Mouse (Mus musculus) urinary bladder, postnatal 4 days (tissue): ENCODE results near the gene Myo3a.

Experiments
- DNase-seq, 2 experiments: peaks; one replicate each; pipeline ENCODE4 v3.0.0; 2021 to 2022; ENCODE audit warnings: low spot score in 2 of 2

The Myo3a gene

GRCm38 (mm10) chr2:22620978-22621827 is 393.9 kb downstream of the Myo3a start:
- no peak for DNase-seq

DNA sequence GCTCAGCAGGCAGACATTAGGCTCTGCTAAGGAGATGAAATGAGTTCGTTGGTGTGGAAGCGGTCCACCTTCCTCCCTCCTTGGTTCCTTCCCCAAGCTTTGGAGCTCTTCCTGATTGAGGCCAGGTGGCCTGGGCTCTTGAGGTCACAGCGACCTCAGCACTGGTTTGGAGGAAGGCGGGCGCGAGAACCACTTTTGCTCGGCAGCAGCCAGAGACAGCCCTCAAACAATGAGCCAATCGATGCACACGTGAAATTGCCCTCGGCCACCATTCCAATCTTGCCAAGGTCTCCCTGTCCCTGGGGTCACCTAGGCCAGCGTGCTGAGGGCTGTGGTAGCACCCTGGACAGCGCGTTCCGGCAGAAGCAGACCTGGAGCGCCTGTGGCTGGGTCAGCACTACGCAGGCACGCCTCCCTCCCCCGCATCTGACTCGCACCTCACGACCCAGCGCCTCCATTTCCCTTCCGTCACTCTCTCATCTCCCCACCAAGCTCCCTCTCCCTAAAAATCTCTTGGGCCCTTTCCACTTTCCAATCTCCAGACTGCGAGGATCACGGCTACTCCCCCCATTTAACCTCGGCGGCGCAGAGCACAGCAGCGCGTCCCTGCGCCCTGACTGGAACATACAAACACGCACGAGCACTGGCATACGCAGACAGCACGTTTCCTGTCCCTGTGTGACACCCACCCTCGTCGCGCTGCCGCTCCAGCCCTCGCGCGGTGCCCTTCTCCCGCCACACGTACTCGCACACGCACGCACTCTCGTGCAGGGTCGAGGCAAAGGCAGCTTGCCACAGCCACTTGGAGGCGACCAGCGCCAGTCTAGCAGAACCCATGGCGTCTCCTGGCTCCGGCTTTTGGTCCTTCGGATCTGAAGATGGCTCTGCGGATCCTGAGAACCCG is 394.8 kb downstream of the Myo3a start, which contains the start of gene Gad2:
Gene Gad2, plus strand, starts transcription at position 378 of the 904 bp plus-strand sequence.
- no peak for DNase-seq

DNA sequence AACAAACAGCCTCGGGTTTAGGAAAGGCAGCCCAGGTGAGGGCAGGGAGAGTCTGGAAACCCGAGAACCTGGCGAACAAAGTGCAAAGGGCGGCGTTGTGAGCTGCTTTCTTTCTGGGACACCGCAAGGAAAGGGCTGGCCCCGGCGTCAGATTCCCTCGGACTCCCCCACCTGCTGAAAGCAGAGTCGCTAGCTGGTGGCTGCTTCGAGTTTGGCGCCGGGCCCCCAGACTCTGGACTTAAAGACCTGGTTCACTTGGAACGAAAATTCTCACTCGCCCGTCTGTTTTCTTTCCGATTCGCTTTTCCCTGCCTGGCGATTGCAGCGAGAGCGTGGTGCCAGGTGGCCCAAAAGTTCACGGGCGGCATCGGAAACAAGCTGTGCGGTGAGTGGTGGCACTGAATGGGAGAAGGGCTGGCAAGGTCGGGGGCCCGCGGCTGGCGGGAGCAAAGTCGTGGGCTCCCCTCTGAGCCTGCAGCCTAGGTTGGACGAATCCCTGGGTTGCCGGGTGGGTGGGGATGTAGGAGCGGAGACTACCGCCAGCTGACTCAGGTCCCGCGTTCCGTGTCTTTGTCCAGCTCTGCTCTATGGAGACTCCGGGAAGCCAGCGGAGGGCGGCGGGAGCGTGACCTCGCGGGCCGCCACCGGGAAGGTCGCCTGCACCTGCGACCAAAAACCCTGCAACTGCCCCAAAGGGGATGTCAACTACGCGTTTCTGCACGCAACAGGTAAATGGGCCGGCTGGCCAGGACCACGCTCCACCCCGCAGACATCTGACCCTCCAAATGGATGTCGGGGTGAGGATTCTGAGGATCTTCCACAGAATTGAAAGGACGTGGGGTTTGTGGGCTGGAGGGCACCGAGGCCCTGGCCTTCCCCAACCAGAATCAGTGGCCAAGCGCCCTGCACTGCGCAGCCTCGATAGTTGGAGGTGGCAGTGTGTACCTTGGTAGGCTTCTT is 396.1 kb downstream of the Myo3a start:
- no peak for DNase-seq

DNA sequence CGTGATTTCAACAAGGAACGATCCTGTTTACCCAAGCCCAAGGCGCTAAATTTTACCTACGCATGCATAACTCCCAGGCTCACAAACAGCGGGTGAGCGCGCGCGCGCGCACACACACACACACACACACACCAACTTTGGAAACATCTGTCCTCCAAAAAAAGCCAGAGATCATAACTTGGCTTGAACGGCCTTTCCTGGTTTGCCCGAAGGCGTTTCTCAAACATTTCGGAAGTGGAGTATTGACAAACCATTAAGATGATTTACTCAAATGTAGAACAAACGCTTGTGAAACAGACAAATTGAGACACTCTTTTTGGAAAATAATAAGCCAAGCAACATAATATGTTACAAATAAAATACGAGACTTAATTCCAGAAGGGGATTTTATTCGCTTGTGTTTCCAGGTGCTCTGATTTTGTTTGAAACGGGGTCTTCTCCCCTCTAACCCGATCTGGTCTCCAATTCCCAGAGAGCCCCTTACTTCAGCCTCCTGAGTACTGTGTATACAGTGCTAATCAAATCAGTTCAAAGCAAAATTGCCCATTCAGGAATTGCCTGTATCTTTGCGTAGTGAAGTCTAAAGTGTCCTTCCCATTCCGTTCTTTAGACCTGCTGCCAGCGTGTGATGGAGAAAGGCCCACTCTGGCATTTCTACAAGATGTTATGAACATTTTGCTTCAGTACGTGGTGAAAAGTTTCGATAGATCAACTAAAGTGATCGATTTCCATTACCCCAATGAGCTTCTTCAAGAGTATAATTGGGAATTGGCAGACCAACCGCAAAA is 397.1 kb downstream of the Myo3a start:
- no peak for DNase-seq

DNA sequence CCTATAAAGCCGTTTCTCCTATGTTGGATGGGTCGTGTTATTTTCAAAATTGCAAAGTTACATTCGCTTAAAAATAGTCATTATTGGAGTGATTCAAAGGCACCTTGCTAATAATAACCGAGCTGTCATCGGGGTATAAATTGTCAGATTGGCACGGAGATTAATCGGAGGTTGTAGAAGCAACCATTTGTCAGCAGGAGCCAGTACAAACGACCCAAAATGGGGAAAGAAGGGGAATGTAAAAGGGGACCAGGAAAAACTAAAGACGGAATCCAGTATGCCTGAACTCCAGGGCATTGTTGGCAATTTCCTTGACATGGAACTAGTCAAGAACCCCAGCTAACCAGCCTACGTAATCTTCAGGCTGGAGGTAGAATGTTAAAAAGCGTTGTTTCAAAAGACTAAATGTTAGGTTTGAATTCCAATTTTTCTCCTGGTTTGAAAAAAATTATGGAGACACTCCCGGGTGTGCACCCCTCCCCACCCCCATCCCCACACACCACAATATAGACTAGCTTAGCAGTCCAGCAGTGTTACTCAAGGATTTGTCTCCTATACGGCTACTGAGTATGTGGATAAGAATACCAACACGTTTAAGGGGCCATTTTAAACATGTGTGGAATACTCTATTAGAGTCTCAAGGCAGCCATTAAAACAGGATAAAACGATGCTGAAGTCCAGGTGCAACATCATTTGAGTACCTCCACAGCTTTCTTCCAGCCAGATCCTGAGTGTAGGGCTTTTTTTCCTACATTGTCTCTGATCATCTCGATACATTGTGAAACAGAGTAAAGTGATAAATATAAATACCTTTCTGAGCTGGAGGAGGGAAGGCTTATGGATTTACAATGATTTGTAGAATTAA is 398.0 kb downstream of the Myo3a start:
- no peak for DNase-seq

GRCm38 (mm10) chr2:22627147-22627666 is 399.9 kb downstream of the Myo3a start:
- DNase-seq, result no peak

- DNase-seq, result no peak
Measured at GRCm38 (mm10) chr2:22627819-22628432, 400.6 kb downstream of the Myo3a start.

- DNase-seq, result no peak
Measured at GRCm38 (mm10) chr2:22634766-22635165, 407.5 kb downstream of the Myo3a start.

GRCm38 (mm10) chr2:22646134-22646533 is 418.8 kb downstream of the Myo3a start:
- DNase-seq, result no peak

GRCm38 (mm10) chr2:22648394-22648793 is 421.1 kb downstream of the Myo3a start:
- no peak for DNase-seq

GRCm38 (mm10) chr2:22651826-22652225 is 424.5 kb downstream of the Myo3a start:
- no peak for DNase-seq

- DNase-seq, result no peak
Measured at GRCm38 (mm10) chr2:22663731-22664130, 436.4 kb downstream of the Myo3a start.
